Mouse (Mus musculus): ENCODE results near the gene Piezo1. TPM values are rescaled to one million over a fixed set of nuclear protein-coding genes. Genes with fewer than 3 reads are reported as not detected.

Piezo1 gene
- polyA plus RNA-seq (2014; fragmentation: Nextera tagmentation; extraction: Ambion mirVana) = 17.4 and 19.4 TPM in 2 replicates

GRCm38 (mm10) chr8:122551265-122552051 is at the start of gene Piezo1:
Piezo1 (minus strand) TSS chr8:122551329.
- peak within 1 kb of the TSS; percentile 93 for H3K27ac ChIP-seq (ENCODE audit: low read depth, low read length)
- peak; percentile 82 for ATAC-seq (replicated peaks; ENCODE audit: insufficient number of reproducible peaks, low FRiP score, low TSS enrichment)
- H3K4me1 ChIP-seq (ENCODE audit: control insufficient read depth, insufficient read depth, low read length) = peaks cover 40% of the 10 kb centered on the region
- no peaks in the 10 kb centered on the region; the same call in 1 of the 2 replicates for H3K36me3 ChIP-seq (ENCODE audit: control insufficient read depth, insufficient read depth, low read length)
- H3K9me3 ChIP-seq (replicated peaks; ENCODE audit: control insufficient read depth, low read length) = no peaks in the 10 kb centered on the region
- H3K4me2 ChIP-seq = peak within 1 kb of the TSS; percentile 90
- peak within 1 kb of the TSS; percentile 87 for H3K4me3 ChIP-seq (ENCODE audit: low read depth, low read length)
- 9% methylated on average over 56 of the region's 56 CpGs for whole genome bisulfite sequencing (ENCODE audit: insufficient replicate concordance)
- peak within 1 kb of the TSS; percentile 98 for H3K9ac ChIP-seq (ENCODE audit: low read depth, low read length)
- H3K27me3 ChIP-seq (ENCODE audit: control insufficient read depth, insufficient read depth, low read length) = no peaks in the 10 kb centered on the region

GRCm38 (mm10) chr8:122600666-122601065 is 49.5 kb upstream of the Piezo1 start:
- Histone ChIP-seq H3K27me3 (ENCODE audit: control insufficient read depth, insufficient read depth, low read length) (no peaks in the 10 kb centered on the region), H3K4me3 (ENCODE audit: low read depth, low read length) (no peak overlapping the region), H3K36me3 (ENCODE audit: control insufficient read depth, insufficient read depth, low read length) (no peaks in the 10 kb centered on the region; the same call in 1 of the 2 replicates), H3K4me1 (ENCODE audit: control insufficient read depth, insufficient read depth, low read length) (peaks cover 7% of the 10 kb centered on the region), H3K9ac (ENCODE audit: low read depth, low read length) (no peak overlapping the region), H3K27ac (ENCODE audit: low read depth, low read length) (no peak overlapping the region), H3K4me2 (no peak overlapping the region), H3K9me3 (replicated peaks; ENCODE audit: control insufficient read depth, low read length) (no peaks in the 10 kb centered on the region)
- ATAC-seq (replicated peaks; ENCODE audit: insufficient number of reproducible peaks, low FRiP score, low TSS enrichment) = no peak
- 93% methylated on average over 9 of the region's 9 CpGs for WGBS (ENCODE audit: insufficient replicate concordance)

GRCm38 (mm10) chr8:122596031-122596430 is 44.9 kb upstream of the Piezo1 start:
- Histone ChIP-seq H3K27ac (ENCODE audit: low read depth, low read length) (no peak overlapping the region), H3K36me3 (ENCODE audit: control insufficient read depth, insufficient read depth, low read length) (no peaks in the 10 kb centered on the region; the same call in 1 of the 2 replicates), H3K9me3 (replicated peaks; ENCODE audit: control insufficient read depth, low read length) (no peaks in the 10 kb centered on the region), H3K27me3 (ENCODE audit: control insufficient read depth, insufficient read depth, low read length) (peaks cover 3% of the 10 kb centered on the region; the same call in 1 of the 2 replicates), H3K4me1 (ENCODE audit: control insufficient read depth, insufficient read depth, low read length) (peaks cover 9% of the 10 kb centered on the region), H3K4me2 (no peak overlapping the region), H3K9ac (ENCODE audit: low read depth, low read length) (no peak overlapping the region), H3K4me3 (ENCODE audit: low read depth, low read length) (no peak overlapping the region)
- 52% methylated on average over 4 of the region's 4 CpGs for WGBS (ENCODE audit: insufficient replicate concordance)
- no peak for ATAC-seq (replicated peaks; ENCODE audit: insufficient number of reproducible peaks, low FRiP score, low TSS enrichment)

- peaks cover 3% of the 10 kb centered on the region; the same call in 1 of the 2 replicates for H3K27me3 ChIP-seq (ENCODE audit: control insufficient read depth, insufficient read depth, low read length)
- H3K36me3 ChIP-seq (ENCODE audit: control insufficient read depth, insufficient read depth, low read length) = no peaks in the 10 kb centered on the region; the same call in 1 of the 2 replicates
- H3K4me3 ChIP-seq (ENCODE audit: low read depth, low read length) = no peak overlapping the region
- peaks cover 9% of the 10 kb centered on the region for H3K4me1 ChIP-seq (ENCODE audit: control insufficient read depth, insufficient read depth, low read length)
- no peak overlapping the region for H3K4me2 ChIP-seq
- 59% methylated on average over 19 of the region's 19 CpGs for WGBS (ENCODE audit: insufficient replicate concordance)
- H3K9ac ChIP-seq (ENCODE audit: low read depth, low read length) = no peak overlapping the region
- no peak overlapping the region for H3K27ac ChIP-seq (ENCODE audit: low read depth, low read length)
- ATAC-seq (replicated peaks; ENCODE audit: insufficient number of reproducible peaks, low FRiP score, low TSS enrichment) = no peak
- no peaks in the 10 kb centered on the region for H3K9me3 ChIP-seq (replicated peaks; ENCODE audit: control insufficient read depth, low read length)
These were observed 42.8 kb upstream of the Piezo1 start for GRCm38 (mm10) chr8:122593783-122594507.

- WGBS (ENCODE audit: insufficient replicate concordance) = 47% methylated on average over 12 of the region's 12 CpGs
- H3K27ac ChIP-seq (ENCODE audit: low read depth, low read length) = no peak overlapping the region
- ATAC-seq (replicated peaks; ENCODE audit: insufficient number of reproducible peaks, low FRiP score, low TSS enrichment) = no peak
- peaks cover 9% of the 10 kb centered on the region for H3K4me1 ChIP-seq (ENCODE audit: control insufficient read depth, insufficient read depth, low read length)
- no peak overlapping the region for H3K9ac ChIP-seq (ENCODE audit: low read depth, low read length)
- H3K27me3 ChIP-seq (ENCODE audit: control insufficient read depth, insufficient read depth, low read length) = peaks cover 3% of the 10 kb centered on the region; the same call in 1 of the 2 replicates
- H3K36me3 ChIP-seq (ENCODE audit: control insufficient read depth, insufficient read depth, low read length) = no peaks in the 10 kb centered on the region; the same call in 1 of the 2 replicates
- H3K4me3 ChIP-seq (ENCODE audit: low read depth, low read length) = no peak overlapping the region
- no peak overlapping the region for H3K4me2 ChIP-seq
- H3K9me3 ChIP-seq (replicated peaks; ENCODE audit: control insufficient read depth, low read length) = no peaks in the 10 kb centered on the region
These were observed 42.1 kb upstream of the Piezo1 start for GRCm38 (mm10) chr8:122593240-122593639.

GRCm38 (mm10) chr8:122586749-122587148 is 35.6 kb upstream of the Piezo1 start:
- WGBS (ENCODE audit: insufficient replicate concordance) = 82% methylated on average over 10 of the region's 10 CpGs
- Histone ChIP-seq H3K4me1 (ENCODE audit: control insufficient read depth, insufficient read depth, low read length) (0 out of 2 replicates have a peak, but pooled peaks cover 2% of the 10 kb centered on the region), H3K27ac (ENCODE audit: low read depth, low read length) (no peak overlapping the region), H3K4me3 (ENCODE audit: low read depth, low read length) (no peak overlapping the region), H3K36me3 (ENCODE audit: control insufficient read depth, insufficient read depth, low read length) (no peaks in the 10 kb centered on the region), H3K9me3 (replicated peaks; ENCODE audit: control insufficient read depth, low read length) (no peaks in the 10 kb centered on the region), H3K9ac (ENCODE audit: low read depth, low read length) (no peak overlapping the region), H3K27me3 (ENCODE audit: control insufficient read depth, insufficient read depth, low read length) (no peaks in the 10 kb centered on the region), H3K4me2 (no peak overlapping the region)
- no peak for ATAC-seq (replicated peaks; ENCODE audit: insufficient number of reproducible peaks, low FRiP score, low TSS enrichment)

GRCm38 (mm10) chr8:122586171-122586570 is 35.0 kb upstream of the Piezo1 start:
- WGBS (ENCODE audit: insufficient replicate concordance) = 72% methylated on average over 7 of the region's 7 CpGs
- H3K4me3 ChIP-seq (ENCODE audit: low read depth, low read length) = no peak overlapping the region
- no peak for ATAC-seq (replicated peaks; ENCODE audit: insufficient number of reproducible peaks, low FRiP score, low TSS enrichment)
- no peak overlapping the region for H3K9ac ChIP-seq (ENCODE audit: low read depth, low read length)
- no peak overlapping the region for H3K27ac ChIP-seq (ENCODE audit: low read depth, low read length)
- no peaks in the 10 kb centered on the region for H3K36me3 ChIP-seq (ENCODE audit: control insufficient read depth, insufficient read depth, low read length)
- H3K4me1 ChIP-seq (ENCODE audit: control insufficient read depth, insufficient read depth, low read length) = 0 out of 2 replicates have a peak, but pooled peaks cover 2% of the 10 kb centered on the region
- H3K9me3 ChIP-seq (replicated peaks; ENCODE audit: control insufficient read depth, low read length) = no peaks in the 10 kb centered on the region
- H3K27me3 ChIP-seq (ENCODE audit: control insufficient read depth, insufficient read depth, low read length) = no peaks in the 10 kb centered on the region
- no peak overlapping the region for H3K4me2 ChIP-seq

GRCm38 (mm10) chr8:122585411-122585891 is 34.3 kb upstream of the Piezo1 start:
- no peak overlapping the region for H3K4me2 ChIP-seq
- 0 out of 2 replicates have a peak, but pooled peaks cover 2% of the 10 kb centered on the region for H3K4me1 ChIP-seq (ENCODE audit: control insufficient read depth, insufficient read depth, low read length)
- no peaks in the 10 kb centered on the region for H3K27me3 ChIP-seq (ENCODE audit: control insufficient read depth, insufficient read depth, low read length)
- no peak overlapping the region for H3K27ac ChIP-seq (ENCODE audit: low read depth, low read length)
- no peak for ATAC-seq (replicated peaks; ENCODE audit: insufficient number of reproducible peaks, low FRiP score, low TSS enrichment)
- H3K4me3 ChIP-seq (ENCODE audit: low read depth, low read length) = no peak overlapping the region
- no peak overlapping the region for H3K9ac ChIP-seq (ENCODE audit: low read depth, low read length)
- H3K36me3 ChIP-seq (ENCODE audit: control insufficient read depth, insufficient read depth, low read length) = no peaks in the 10 kb centered on the region
- 49% methylated on average over 14 of the region's 14 CpGs for WGBS (ENCODE audit: insufficient replicate concordance)
- no peaks in the 10 kb centered on the region for H3K9me3 ChIP-seq (replicated peaks; ENCODE audit: control insufficient read depth, low read length)

Data from heart, embryonic 11.5 days (tissue).